Mouse (Mus musculus) ES-E14 (cell line): ENCODE results near the gene Cbr2.

Experiments used
- CHD2 ChIP-seq: IDR thresholded peaks from 2 replicates; pipeline ENCODE4 v1.6.1; 2014; ENCODE audit warnings: mild to moderate bottlenecking, low read depth, low read length, inconsistent platforms
- HCFC1 ChIP-seq: IDR thresholded peaks from 2 replicates; pipeline ENCODE4 v1.6.1; 2012; ENCODE audit warnings: low read length, inconsistent platforms, borderline replicate concordance; ENCODE audit not compliant: insufficient read depth
- ZC3H11A ChIP-seq: IDR thresholded peaks from 2 replicates; pipeline ENCODE4 v1.6.1; 2012; ENCODE audit warnings: low read depth, mild to moderate bottlenecking, inconsistent platforms, low read length, borderline replicate concordance
- ZNF384 ChIP-seq: IDR thresholded peaks from 2 replicates; pipeline ENCODE4 v1.6.1; 2012; ENCODE audit warnings: low read depth, low read length, inconsistent platforms

- no peak for TF ChIP-seq HCFC1
- no peak for TF ChIP-seq ZC3H11A
- TF ChIP-seq ZNF384: no peak
- TF ChIP-seq CHD2: no peak
Observed at GRCm38 (mm10) chr11:120761811-120762671, 30.1 kb upstream of the Cbr2 start.
